Mouse (Mus musculus) brain, embryonic 14.5 days (tissue): Measurements from ENCODE around the gene Lime1.

ENCODE experiments used
- CTCF ChIP-seq: fragments of 200-500 bp; IDR thresholded peaks from 2 replicates; pipeline ENCODE4 v1.5.1; 2012; ENCODE audit warnings: inconsistent platforms, mild to moderate bottlenecking, moderate library complexity, borderline replicate concordance; ENCODE audit not compliant: insufficient read depth, insufficient read length; ENCODE audit errors: extremely low read depth
- POLR2A ChIP-seq: fragments of 200-500 bp; IDR thresholded peaks from 2 replicates; pipeline ENCODE4 v1.6.1; 2012; ENCODE audit warnings: mild to moderate bottlenecking, inconsistent platforms, borderline replicate concordance; ENCODE audit not compliant: poor library complexity, insufficient read depth, insufficient read length, severe bottlenecking; ENCODE audit errors: extremely low read depth

- TF ChIP-seq POLR2A, result no peak
- no peak for TF ChIP-seq CTCF
Measured at GRCm38 (mm10) chr2:181364487-181364859, 15.4 kb upstream of the Lime1 start.
